Mouse (Mus musculus): ENCODE results near the gene Nsd1. TPM values are rescaled to one million over a fixed set of nuclear protein-coding genes. Genes with fewer than 3 reads are reported as not detected.

Nsd1 gene
- polyA plus RNA-seq, 1 experiment from 2014 or later: 49.6 TPM

DNA sequence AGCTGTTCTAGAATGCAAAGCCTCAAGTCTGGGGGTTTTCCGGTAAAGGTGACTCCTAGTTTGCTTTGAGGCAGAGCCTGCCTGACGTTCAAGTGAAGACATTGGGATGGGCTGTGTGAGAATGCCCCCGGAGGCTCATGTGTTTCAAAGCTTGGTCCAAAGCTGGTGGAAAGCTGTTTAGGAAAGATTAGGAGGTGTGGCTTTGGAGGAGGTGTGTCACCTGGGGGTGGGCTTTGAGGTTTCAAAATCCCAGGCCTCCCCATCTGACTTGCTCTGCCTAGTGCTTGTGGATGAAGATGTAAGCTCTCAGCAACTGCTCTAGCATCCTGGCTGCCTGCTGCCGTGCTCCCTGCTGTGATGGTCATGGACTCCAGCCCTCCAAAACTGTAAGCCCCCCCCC lies 126.1 kb downstream of the Nsd1 start:
- 83% methylated on average over 4 of the region's 4 CpGs for WGBS
- Histone ChIP-seq H3K4me3 (ENCODE audit: low read length) (no peak overlapping the region), H3K4me1 (ENCODE audit: insufficient read depth, low read length) (peaks cover 6% of the 10 kb centered on the region), H3K9ac (replicated peaks; ENCODE audit: low read length) (no peak overlapping the region), H3K36me3 (ENCODE audit: insufficient read depth, low read length) (no peaks in the 10 kb centered on the region), H3K27me3 (ENCODE audit: insufficient read depth, low read length) (no peaks in the 10 kb centered on the region), H3K9me3 (ENCODE audit: low read length) (no peaks in the 10 kb centered on the region), H3K27ac (ENCODE audit: low read length) (no peak overlapping the region), H3K4me2 (replicated peaks; ENCODE audit: low read depth, low read length) (no peak overlapping the region)
- ATAC-seq (ENCODE audit: low FRiP score, low TSS enrichment): no peak

DNA sequence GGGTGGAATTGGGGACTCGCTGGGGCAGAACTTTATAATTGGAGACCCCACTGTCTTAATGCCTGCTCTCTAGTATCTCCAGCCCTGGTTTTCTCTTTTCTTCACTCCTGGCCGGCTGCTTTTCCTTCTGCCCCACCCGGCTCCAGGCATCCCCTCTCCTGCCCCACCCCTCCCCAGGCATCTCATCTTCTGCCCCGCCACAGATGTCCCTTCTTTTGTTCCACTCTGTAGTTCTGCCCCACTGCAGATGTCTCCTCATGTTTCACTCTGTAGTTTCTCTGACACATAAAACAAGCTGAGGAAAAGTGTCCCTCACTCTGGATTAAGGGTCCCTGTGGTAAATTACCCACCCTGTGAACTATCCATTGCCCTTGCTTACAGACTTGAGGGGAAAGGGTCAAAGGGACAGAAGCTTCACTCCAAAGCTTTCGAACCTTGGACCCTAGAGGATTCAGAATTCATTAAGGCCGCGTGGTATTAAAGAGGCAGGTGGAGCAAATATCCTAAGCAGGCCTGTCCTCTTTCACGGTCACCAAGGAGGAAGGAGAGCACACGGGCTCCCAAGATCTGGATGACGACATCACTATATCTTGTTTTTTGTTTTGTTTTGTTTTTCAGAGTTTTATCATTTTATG lies 127.9 kb downstream of the Nsd1 start:
- H3K27ac ChIP-seq (ENCODE audit: low read length): 0 out of 2 replicates have a peak overlapping the region, but pooled peaks have one; percentile 27
- WGBS: 36% methylated on average over 10 of the region's 10 CpGs
- peak; percentile 70 for ATAC-seq (ENCODE audit: low FRiP score, low TSS enrichment)
- H3K9me3 ChIP-seq (ENCODE audit: low read length): no peaks in the 10 kb centered on the region
- H3K36me3 ChIP-seq (ENCODE audit: insufficient read depth, low read length): no peaks in the 10 kb centered on the region
- no peak overlapping the region for H3K4me2 ChIP-seq (replicated peaks; ENCODE audit: low read depth, low read length)
- no peaks in the 10 kb centered on the region for H3K27me3 ChIP-seq (ENCODE audit: insufficient read depth, low read length)
- H3K4me1 ChIP-seq (ENCODE audit: insufficient read depth, low read length): no peaks in the 10 kb centered on the region
- no peak overlapping the region for H3K9ac ChIP-seq (replicated peaks; ENCODE audit: low read length)
- H3K4me3 ChIP-seq (ENCODE audit: low read length): no peak overlapping the region

DNA sequence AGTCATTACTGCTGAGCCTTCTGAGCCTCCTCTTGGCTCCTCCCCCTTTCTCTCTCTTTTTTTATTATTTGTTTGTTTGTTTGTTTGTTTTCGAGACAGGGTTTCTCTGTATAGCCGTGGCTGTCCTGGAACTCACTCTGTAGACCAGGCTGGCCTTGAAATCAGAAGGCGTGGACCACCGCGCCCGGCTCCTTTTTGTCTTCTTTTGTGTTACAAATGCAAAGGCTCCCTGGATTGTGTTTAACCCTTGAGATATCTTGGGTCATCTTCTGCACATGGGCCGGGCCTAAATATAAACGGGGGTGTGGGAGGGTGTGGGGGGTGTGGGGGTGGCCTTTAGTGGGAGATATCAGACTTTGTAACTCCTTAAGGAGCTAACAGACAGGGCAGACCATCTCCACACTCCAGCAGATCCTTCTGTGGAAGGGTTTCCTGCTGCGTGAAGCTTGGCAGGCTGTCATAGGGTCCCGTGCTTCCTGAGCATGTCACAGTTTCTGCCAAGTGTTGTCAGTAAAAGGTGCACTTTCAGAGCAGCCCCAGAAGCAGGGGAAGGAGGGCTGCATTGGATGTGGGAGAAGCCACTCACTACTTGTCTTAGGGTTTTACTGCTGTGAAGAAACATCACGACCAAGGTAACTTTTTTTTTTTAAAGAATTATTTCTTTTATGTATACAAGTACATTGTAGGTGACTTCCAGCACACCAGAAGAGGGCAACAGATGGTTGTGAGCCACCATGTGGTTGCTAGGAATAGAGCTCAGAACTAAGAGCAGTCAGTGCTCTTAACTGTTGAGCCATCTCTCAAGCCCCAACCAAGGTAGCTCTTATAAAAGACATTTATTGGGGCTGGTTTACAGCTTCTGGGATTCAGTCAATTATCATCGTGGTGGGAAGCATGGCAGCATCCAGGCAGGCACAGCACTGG lies 128.8 kb downstream of the Nsd1 start:
- H3K27me3 ChIP-seq (ENCODE audit: insufficient read depth, low read length): no peaks in the 10 kb centered on the region
- no peak overlapping the region for H3K4me3 ChIP-seq (ENCODE audit: low read length)
- no peaks in the 10 kb centered on the region for H3K4me1 ChIP-seq (ENCODE audit: insufficient read depth, low read length)
- ATAC-seq (ENCODE audit: low FRiP score, low TSS enrichment): no peak
- H3K36me3 ChIP-seq (ENCODE audit: insufficient read depth, low read length): no peaks in the 10 kb centered on the region
- no peak overlapping the region for H3K4me2 ChIP-seq (replicated peaks; ENCODE audit: low read depth, low read length)
- H3K9ac ChIP-seq (replicated peaks; ENCODE audit: low read length): no peak overlapping the region
- H3K9me3 ChIP-seq (ENCODE audit: low read length): no peaks in the 10 kb centered on the region
- H3K27ac ChIP-seq (ENCODE audit: low read length): no peak overlapping the region
- 62% methylated on average over 12 of the region's 12 CpGs for WGBS

DNA sequence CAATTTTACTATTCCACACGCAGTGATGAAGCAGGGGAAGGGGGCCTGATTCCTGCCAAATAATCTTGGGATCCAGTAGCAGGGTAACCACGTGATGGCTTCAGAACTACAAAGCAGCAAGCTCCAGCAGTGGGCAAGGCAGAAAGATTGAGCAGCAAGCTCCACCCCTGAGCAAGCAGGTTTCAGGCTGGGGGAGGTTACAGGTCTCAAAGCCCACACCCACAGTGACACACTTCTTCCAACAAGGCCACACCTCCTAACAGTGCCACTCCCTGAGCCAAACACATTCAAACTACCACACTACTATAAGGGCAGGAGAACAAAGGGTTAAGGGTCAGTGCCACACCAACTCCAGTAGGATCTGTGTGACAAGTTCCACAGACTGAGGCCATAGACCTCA lies 129.7 kb downstream of the Nsd1 start:
- Histone ChIP-seq H3K36me3 (ENCODE audit: insufficient read depth, low read length) (peaks cover 8% of the 10 kb centered on the region; the same call in 1 of the 2 replicates), H3K4me1 (ENCODE audit: insufficient read depth, low read length) (no peaks in the 10 kb centered on the region), H3K27ac (ENCODE audit: low read length) (no peak overlapping the region), H3K9me3 (ENCODE audit: low read length) (no peaks in the 10 kb centered on the region), H3K9ac (replicated peaks; ENCODE audit: low read length) (no peak overlapping the region), H3K4me2 (replicated peaks; ENCODE audit: low read depth, low read length) (no peak overlapping the region), H3K27me3 (ENCODE audit: insufficient read depth, low read length) (no peaks in the 10 kb centered on the region), H3K4me3 (ENCODE audit: low read length) (no peak overlapping the region)
- ATAC-seq (ENCODE audit: low FRiP score, low TSS enrichment): no peak
- WGBS: 35% methylated on average over 2 of the region's 2 CpGs

DNA sequence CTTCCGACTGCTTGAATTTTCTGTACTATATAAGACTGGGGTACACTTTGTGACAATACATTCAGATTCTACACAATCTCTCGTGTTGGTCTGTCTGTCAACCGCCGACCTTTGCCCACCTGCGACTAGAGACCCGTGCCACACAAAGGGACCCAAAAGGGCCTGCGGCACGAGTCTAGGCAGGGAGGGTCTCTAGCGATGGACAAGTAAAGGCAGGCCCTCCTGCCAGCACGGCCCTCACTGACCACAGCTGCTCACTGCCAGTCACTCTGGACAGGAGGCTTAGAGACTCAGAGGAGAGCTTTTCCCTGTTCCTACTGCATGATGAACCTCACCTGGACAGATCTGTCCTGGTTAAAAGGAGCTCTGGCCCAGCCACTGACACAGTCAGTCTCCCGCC lies 132.9 kb downstream of the Nsd1 start:
- H3K27ac ChIP-seq (ENCODE audit: low read length): no peak overlapping the region
- H3K9me3 ChIP-seq (ENCODE audit: low read length): no peaks in the 10 kb centered on the region
- no peaks in the 10 kb centered on the region for H3K4me1 ChIP-seq (ENCODE audit: insufficient read depth, low read length)
- H3K4me3 ChIP-seq (ENCODE audit: low read length): no peak overlapping the region
- 48% methylated on average over 11 of the region's 11 CpGs for WGBS
- no peak for ATAC-seq (ENCODE audit: low FRiP score, low TSS enrichment)
- H3K4me2 ChIP-seq (replicated peaks; ENCODE audit: low read depth, low read length): no peak overlapping the region
- peaks cover 39% of the 10 kb centered on the region for H3K36me3 ChIP-seq (ENCODE audit: insufficient read depth, low read length)
- no peaks in the 10 kb centered on the region for H3K27me3 ChIP-seq (ENCODE audit: insufficient read depth, low read length)
- no peak overlapping the region for H3K9ac ChIP-seq (replicated peaks; ENCODE audit: low read length)

DNA sequence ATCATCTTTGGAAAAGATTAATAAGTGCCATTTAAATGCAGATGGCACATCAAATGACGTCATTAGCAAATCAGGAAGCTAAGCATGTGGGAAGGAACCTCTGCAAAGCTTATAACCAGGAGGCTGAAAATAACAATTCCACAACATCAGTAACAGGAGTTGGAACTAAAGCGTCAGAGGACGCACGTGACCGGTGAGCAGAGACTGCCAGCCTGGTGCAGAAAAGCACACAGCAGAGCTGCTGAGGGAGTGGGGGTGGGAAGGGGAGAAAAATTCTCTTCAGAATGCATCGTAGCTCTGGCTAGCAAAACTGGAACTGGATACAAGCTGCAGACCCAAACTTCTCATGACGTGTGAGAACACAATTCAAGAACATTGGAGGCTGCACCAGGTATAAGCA lies 134.7 kb downstream of the Nsd1 start:
- no peak for ATAC-seq (ENCODE audit: low FRiP score, low TSS enrichment)
- WGBS: 89% methylated on average over 7 of the region's 7 CpGs
- Histone ChIP-seq H3K4me3 (ENCODE audit: low read length) (no peak overlapping the region), H3K9ac (replicated peaks; ENCODE audit: low read length) (no peak overlapping the region), H3K4me2 (replicated peaks; ENCODE audit: low read depth, low read length) (no peak overlapping the region), H3K4me1 (ENCODE audit: insufficient read depth, low read length) (no peaks in the 10 kb centered on the region), H3K27ac (ENCODE audit: low read length) (no peak overlapping the region), H3K9me3 (ENCODE audit: low read length) (no peaks in the 10 kb centered on the region), H3K36me3 (ENCODE audit: insufficient read depth, low read length) (peaks cover 55% of the 10 kb centered on the region), H3K27me3 (ENCODE audit: insufficient read depth, low read length) (no peaks in the 10 kb centered on the region)

DNA sequence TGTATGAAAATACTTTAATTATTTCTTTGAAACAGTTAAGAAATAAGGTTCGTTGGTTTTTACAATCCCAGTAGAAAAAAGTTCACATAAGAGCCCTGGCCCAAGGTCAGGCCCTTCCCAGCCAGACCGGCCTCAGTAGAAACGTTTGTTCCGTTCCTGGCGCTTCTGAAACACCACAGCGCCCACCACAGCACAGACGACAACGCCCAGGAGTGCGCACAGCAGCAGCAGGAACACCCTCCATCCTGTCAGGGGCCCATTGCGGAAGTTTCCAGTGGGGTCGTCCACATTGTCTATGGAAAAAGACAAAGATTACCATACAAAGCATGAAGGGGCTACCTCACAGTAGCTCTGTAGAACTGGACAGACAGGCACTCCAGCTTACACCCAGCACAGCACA lies 137.2 kb downstream of the Nsd1 start:
- Histone ChIP-seq H3K4me1 (ENCODE audit: insufficient read depth, low read length) (no peaks in the 10 kb centered on the region), H3K36me3 (ENCODE audit: insufficient read depth, low read length) (peaks cover 74% of the 10 kb centered on the region), H3K4me3 (ENCODE audit: low read length) (no peak overlapping the region), H3K27me3 (ENCODE audit: insufficient read depth, low read length) (no peaks in the 10 kb centered on the region), H3K9ac (replicated peaks; ENCODE audit: low read length) (no peak overlapping the region), H3K4me2 (replicated peaks; ENCODE audit: low read depth, low read length) (no peak overlapping the region), H3K27ac (ENCODE audit: low read length) (no peak overlapping the region), H3K9me3 (ENCODE audit: low read length) (no peaks in the 10 kb centered on the region)
- peak; percentile 53 for ATAC-seq (ENCODE audit: low FRiP score, low TSS enrichment)
- WGBS: 81% methylated on average over 11 of the region's 11 CpGs

DNA sequence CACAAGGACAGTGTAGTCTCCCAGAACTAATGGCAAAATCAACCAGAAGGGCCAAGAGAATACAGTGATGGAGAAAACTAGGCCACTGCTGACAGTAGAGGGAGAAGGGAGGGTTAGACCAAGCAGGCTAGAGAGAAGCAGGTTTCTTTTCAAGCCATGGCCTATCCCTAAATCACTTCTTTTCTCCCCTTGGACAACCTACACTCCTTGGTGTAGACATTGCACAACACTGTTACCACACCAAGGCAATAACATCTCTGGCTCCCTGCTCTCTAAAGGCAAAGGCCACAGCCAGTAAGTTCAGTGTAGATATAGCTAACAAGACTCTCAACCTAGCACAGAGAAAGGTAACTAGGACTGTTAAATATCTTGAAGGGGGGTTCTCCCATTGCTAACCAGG lies 151.6 kb downstream of the Nsd1 start:
- Histone ChIP-seq H3K9me3 (ENCODE audit: low read length) (no peaks in the 10 kb centered on the region), H3K9ac (replicated peaks; ENCODE audit: low read length) (peak overlapping the region; percentile 87), H3K4me1 (ENCODE audit: insufficient read depth, low read length) (peaks cover 17% of the 10 kb centered on the region), H3K27ac (ENCODE audit: low read length) (no peak overlapping the region), H3K4me2 (replicated peaks; ENCODE audit: low read depth, low read length) (peak overlapping the region; percentile 76), H3K36me3 (ENCODE audit: insufficient read depth, low read length) (peaks cover 23% of the 10 kb centered on the region; the same call in 1 of the 2 replicates), H3K4me3 (ENCODE audit: low read length) (peak overlapping the region; percentile 84), H3K27me3 (ENCODE audit: insufficient read depth, low read length) (no peaks in the 10 kb centered on the region)
- no peak for ATAC-seq (ENCODE audit: low FRiP score, low TSS enrichment)

DNA sequence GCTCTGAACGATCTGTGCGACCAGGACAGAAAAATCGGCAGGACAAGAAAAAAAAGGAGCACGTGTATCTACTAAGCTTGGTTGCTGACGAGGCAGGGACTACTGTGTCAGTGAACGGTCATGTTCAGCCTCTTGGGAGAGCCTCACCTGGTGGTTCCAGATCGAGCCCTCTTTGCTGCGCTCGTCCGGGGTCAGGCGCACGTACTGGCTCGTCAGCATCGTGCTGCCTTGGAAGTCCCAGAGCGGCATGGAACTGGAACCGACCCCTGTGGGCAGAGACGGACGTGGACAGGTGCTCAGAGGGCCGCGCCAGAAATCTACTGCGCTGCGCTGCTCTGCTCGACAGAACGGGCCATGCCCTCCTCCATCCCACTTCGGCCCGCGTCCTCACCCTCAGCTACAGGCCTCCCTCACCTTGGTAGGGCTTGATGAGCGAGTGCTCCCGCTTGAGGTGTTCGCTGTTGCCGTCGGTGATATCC lies 152.4 kb downstream of the Nsd1 start:
- Histone ChIP-seq H3K36me3 (ENCODE audit: insufficient read depth, low read length) (peaks cover 22% of the 10 kb centered on the region; the same call in 1 of the 2 replicates), H3K9ac (replicated peaks; ENCODE audit: low read length) (peak overlapping the region; percentile 87), H3K9me3 (ENCODE audit: low read length) (no peaks in the 10 kb centered on the region), H3K4me2 (replicated peaks; ENCODE audit: low read depth, low read length) (peak overlapping the region; percentile 76), H3K4me3 (ENCODE audit: low read length) (peak overlapping the region; percentile 84), H3K27me3 (ENCODE audit: insufficient read depth, low read length) (no peaks in the 10 kb centered on the region), H3K27ac (ENCODE audit: low read length) (peak overlapping the region; percentile 98), H3K4me1 (ENCODE audit: insufficient read depth, low read length) (peaks cover 17% of the 10 kb centered on the region)
- peak; percentile 53 for ATAC-seq (ENCODE audit: low FRiP score, low TSS enrichment)
- WGBS: under 1% methylated on average over 32 of the region's 32 CpGs
